Mouse (Mus musculus) olfactory bulb, adult 2 months (tissue): ENCODE data around the gene Lsm7. TPM values are rescaled to one million over a fixed set of nuclear protein-coding genes. Genes with fewer than 3 reads are reported as not detected.

Source experiments
- H3K27ac ChIP-seq: fragments of 200-500 bp; 2 replicates; pipeline ENCODE4 v1.5.1; 2012; ENCODE audit warnings: low read depth, low read length; ENCODE audit not compliant: insufficient read depth
- H3K4me1 ChIP-seq: fragments of 200-500 bp; 2 replicates; pipeline ENCODE4 v1.6.1; 2012; ENCODE audit warnings: low read length; ENCODE audit not compliant: control insufficient read depth, insufficient read depth
- H3K4me3 ChIP-seq: fragments of 200-500 bp; 2 replicates; pipeline ENCODE4 v1.5.1; 2012; ENCODE audit warnings: mild to moderate bottlenecking, low read depth, low read length, moderate library complexity; ENCODE audit not compliant: insufficient read depth
- CTCF ChIP-seq: fragments of 200-500 bp; IDR thresholded peaks from 2 replicates; pipeline ENCODE4 v1.5.1; 2012; ENCODE audit warnings: low read depth, mild to moderate bottlenecking, low read length, moderate library complexity; ENCODE audit not compliant: insufficient read depth
- POLR2A ChIP-seq: fragments of 200-500 bp; IDR thresholded peaks from 2 replicates; pipeline ENCODE4 v1.6.1; 2012; ENCODE audit warnings: mild to moderate bottlenecking, low read depth, low read length, moderate library complexity; ENCODE audit not compliant: insufficient read depth
- WGBS: fragments of 180-500 bp; shearing (Covaris S2); methylation state at CpG from one replicate; pipeline ENCODE4 v1.1.7; 2018; 5-methylcytosine and 5-hydroxymethylcytosine counted together
- polyA plus RNA-seq: library from polyadenylated mRNA; stranded (reverse); fragments of >200 nt; gene quantifications from 2 replicates; pipeline ENCODE4 v1.2.4, GENCODE M21; 2012; ENCODE audit warnings: low replicate concordance; ENCODE audit not compliant: missing spikeins, insufficient read depth, insufficient read length

Gene Lsm7
- polyA plus RNA-seq, 1 experiment: not detected

DNA sequence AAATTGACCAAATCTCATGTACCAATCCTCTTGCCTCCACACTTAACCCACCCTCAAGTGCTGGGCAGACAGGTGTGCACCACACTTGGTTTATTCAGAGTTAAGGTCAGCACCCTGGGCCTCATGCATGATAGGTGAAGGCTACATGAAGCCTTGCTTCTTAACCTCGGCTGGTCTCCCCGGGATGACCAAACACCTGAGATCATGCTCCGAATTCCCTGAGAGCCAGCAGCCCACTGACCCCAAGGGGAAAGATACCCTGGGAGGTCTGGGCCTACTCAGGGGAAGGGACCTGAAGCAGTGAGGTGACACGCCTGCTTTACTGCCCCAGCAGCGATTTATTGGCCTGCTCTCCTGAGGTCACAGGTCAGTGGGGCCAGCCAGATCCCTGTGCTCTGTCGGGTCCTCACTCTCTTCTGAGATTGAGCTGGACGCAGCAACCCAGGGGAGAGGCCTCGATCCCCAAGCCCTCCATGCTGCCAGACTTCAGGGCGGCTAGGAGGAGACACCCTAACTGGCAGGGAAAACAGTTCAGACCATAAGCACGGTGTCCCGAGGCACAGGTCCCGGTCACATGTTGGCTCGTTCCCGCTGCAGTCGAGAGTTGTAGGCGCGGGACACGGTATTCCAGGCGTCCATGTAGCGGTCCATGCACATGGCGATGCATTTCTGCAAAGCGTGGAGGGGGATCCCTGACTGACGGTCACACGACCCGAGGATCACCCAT, 44.7 kb upstream of the Lsm7 start:
- no peak for TF ChIP-seq POLR2A
- no peak for TF ChIP-seq CTCF
- WGBS: 14% methylated on average over 25 of the region's 25 CpGs
- H3K4me1 ChIP-seq: peaks cover 29% of the 10 kb centered on the region
- H3K27ac ChIP-seq: no peak overlapping the region
- H3K4me3 ChIP-seq: peak overlapping the region; percentile 68

DNA sequence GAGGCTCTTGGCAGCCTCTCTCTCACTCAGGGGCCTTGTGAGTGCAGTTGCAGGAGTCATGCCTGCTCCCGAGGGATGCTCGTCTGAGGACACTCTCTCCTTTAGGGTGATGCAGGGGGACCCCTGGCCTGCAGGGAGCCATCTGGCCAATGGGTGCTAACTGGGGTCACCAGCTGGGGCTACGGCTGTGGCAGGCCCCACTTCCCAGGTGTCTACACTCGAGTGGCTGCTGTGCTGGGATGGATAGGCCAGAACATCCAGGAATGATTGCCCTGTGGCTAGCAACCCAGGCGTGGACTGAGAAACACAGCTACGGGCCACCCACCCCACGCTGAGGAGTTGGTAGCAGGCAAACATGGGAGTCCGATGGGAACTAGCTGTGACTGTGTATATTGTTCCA, 44.1 kb upstream of the Lsm7 start:
- TF ChIP-seq CTCF (no peak), POLR2A (no peak)
- H3K4me1 ChIP-seq: peaks cover 29% of the 10 kb centered on the region
- 86% methylated on average over 8 of the region's 8 CpGs for WGBS
- no peak overlapping the region for H3K4me3 ChIP-seq
- no peak overlapping the region for H3K27ac ChIP-seq

DNA sequence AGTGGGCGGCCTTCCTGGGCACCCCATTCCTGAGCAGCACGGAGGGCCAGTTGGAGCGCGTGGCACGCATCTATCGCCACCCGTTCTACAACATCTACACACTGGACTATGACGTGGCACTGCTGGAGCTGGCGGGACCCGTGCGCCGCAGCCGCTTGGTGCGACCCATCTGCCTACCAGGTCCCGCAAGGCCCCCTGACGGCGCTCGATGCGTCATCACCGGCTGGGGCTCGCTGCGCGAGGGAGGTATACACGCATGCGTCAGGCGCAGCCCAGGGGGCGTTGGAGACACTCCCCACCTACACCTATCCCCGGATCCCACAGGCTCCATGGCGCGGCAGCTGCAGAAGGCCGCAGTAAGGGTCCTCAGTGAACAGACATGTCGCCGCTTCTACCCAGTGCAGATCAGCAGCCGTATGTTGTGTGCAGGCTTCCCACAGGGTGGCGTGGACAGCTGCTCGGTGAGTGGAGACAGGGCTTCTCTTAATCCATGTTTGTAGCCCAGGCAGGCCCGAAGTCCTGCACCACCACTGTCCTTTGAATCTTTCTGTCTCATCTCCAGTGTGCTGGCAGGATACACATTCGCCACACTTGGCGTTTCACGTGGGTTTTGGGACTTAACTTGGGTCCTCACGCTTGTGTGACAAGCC, 43.0 kb upstream of the Lsm7 start:
- WGBS: 30% methylated on average over 41 of the region's 41 CpGs
- Histone ChIP-seq H3K4me1 (peaks cover 29% of the 10 kb centered on the region), H3K4me3 (peak overlapping the region; percentile 41), H3K27ac (peak overlapping the region; percentile 73)
- TF ChIP-seq POLR2A (0 out of 2 replicates have a peak, but pooled peaks have one; percentile 13), CTCF (no peak)

DNA sequence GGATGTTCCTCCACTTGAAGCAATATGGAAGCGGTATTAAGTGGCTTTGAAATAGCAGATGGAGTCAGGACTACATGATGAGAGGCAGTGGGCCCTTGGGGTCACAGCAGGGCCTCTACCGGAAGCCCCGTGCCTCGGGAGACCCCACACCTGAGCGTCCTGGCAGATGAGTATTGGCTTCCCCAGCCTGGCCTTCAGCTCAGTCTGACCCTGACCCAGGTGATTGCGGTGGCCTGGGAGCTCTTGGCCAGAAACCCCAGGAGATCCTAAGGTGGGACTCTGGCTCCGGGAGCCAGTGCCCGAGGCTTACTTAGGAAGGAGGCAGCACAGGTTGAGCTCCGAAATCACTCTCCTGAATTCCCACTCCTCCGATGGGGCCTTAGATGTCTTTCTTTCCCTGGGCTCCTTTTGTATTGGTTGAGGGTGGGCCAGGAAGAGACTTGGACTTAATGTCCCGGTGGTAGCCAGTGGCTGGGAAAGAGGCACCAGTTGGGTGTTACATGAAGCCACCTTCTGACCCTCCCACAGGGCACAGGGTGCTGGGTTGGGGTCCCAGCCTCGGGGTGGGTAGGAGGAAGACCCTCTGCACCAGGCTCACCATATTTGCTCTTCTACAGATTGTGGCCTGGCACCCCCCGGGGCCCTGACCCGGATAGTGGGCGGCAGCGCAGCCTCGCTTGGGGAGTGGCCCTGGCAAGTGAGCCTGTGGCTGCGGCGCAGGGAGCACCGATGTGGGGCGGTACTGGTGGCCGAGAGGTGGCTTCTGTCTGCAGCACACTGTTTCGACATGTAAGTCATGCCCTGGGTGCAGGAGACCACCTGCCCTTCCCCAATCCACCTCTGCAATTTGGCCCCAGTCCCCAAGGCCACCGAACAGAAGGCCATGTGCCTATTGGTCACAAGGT, 41.8 kb upstream of the Lsm7 start:
- no peak overlapping the region for H3K27ac ChIP-seq
- 76% methylated on average over 24 of the region's 24 CpGs for WGBS
- TF ChIP-seq CTCF: no peak
- no peak for TF ChIP-seq POLR2A
- H3K4me1 ChIP-seq: peaks cover 29% of the 10 kb centered on the region
- H3K4me3 ChIP-seq: no peak overlapping the region

DNA sequence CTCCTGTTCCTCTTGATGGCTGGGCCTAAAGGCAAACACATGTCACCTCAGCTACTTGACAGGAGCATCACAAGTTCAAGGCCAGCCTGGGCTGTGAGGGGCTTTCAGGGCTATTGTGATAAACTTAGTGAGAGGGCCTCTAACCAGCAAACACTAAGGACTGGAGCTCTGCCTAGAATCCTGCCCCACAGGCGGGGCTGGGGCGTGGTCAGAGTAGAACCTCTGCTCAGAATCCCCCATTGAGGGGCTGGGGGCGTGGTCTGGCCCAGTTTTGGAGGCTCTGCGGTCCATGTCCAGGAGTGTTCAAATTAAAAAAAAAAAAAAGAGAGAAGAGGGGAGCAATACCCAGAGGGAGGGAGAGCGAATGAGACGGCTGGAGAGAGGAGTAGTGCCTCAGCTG, 40.7 kb upstream of the Lsm7 start:
- 84% methylated on average over 6 of the region's 6 CpGs for WGBS
- Histone ChIP-seq H3K27ac (no peak overlapping the region), H3K4me3 (no peak overlapping the region), H3K4me1 (peaks cover 29% of the 10 kb centered on the region)
- no peak for TF ChIP-seq CTCF
- TF ChIP-seq POLR2A: no peak

DNA sequence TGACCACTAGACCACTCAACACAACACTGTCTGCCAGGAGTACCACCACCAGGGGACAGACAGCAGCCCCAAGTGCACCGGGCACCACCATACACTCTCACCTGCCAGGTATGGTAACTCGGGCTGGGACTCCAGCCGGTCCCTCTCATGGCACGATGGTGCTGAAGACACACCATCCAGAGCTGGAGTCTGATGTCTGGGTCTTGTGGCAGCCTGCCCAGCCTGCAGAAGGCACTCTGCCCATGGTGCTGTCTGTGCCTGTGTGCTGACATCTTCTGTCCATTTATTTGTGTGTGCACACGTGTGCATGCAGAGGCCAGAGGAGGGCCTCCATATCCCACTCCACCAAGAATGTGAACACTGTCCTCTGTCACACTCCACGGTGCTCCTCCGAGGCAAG, 40.1 kb upstream of the Lsm7 start:
- WGBS: 90% methylated on average over 7 of the region's 7 CpGs
- no peak overlapping the region for H3K27ac ChIP-seq
- no peak for TF ChIP-seq CTCF
- TF ChIP-seq POLR2A: no peak
- H3K4me1 ChIP-seq: peaks cover 29% of the 10 kb centered on the region
- H3K4me3 ChIP-seq: no peak overlapping the region

DNA sequence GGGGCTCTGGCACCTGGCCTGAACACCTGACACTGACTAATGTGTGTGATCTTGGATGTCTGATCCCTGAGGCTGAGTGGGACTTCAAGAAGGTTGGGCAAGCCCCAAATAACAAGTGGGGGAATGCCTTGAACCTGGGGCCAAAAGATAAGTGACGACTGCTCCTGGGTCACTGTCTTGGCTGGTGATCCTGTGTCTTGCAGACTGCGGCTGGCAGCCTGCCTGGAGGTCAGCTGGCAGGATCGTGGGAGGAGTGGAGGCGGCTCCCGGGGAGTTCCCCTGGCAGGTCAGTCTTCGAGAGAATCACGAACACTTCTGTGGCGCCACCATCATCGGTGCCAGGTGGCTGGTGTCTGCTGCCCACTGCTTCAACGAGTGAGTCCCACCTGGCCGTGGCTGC, 32.2 kb upstream of the Lsm7 start:
- TF ChIP-seq POLR2A (no peak), CTCF (no peak)
- H3K27ac ChIP-seq: no peak overlapping the region
- 42% methylated on average over 11 of the region's 11 CpGs for WGBS
- H3K4me1 ChIP-seq: peaks cover 4% of the 10 kb centered on the region; the same call in 1 of the 2 replicates
- no peak overlapping the region for H3K4me3 ChIP-seq

DNA sequence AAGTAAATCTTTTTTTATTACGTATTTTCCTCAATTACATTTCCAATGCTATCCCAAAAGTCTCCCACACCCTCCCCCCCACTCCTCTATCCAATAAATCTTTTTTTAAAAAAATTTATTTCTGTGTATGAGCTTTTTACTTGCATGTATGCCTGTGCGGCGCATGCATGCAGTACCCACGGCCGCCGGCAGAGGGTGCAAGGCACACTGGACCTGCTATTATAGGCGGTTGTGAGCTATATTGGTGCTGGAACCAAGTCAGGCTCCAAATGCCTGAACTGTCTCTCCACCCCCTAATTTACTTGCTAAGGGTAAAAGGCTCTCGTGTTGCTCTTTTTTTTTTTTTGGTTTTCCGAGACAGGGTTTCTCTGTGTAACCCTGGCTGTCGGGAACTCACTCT, 26.3 kb upstream of the Lsm7 start:
- TF ChIP-seq CTCF (peak; percentile 76), POLR2A (no peak)
- WGBS: 18% methylated on average over 10 of the region's 10 CpGs
- Histone ChIP-seq H3K4me1 (peaks cover 4% of the 10 kb centered on the region; the same call in 1 of the 2 replicates), H3K4me3 (no peak overlapping the region), H3K27ac (no peak overlapping the region)
